Mouse (Mus musculus) layer of hippocampus, adult 11-12 months (tissue): ENCODE measurements around the gene Srsf3.

Source experiments
- DNase-seq: peaks from one replicate; pipeline ENCODE4 v3.0.0; 2022; ENCODE audit warnings: low spot score

Gene Srsf3

GRCm38 (mm10) chr17:29045741-29046530 is 13.5 kb downstream of the Srsf3 start:
- no peak for DNase-seq

- DNase-seq, result no peak
These were observed 14.4 kb downstream of the Srsf3 start for GRCm38 (mm10) chr17:29046863-29047262.

GRCm38 (mm10) chr17:29047697-29048514 is 15.5 kb downstream of the Srsf3 start:
- DNase-seq, result no peak

- DNase-seq, result peak; percentile 92
These were observed 16.5 kb downstream of the Srsf3 start for GRCm38 (mm10) chr17:29048748-29049507.

- DNase-seq, result no peak
These were observed 17.1 kb downstream of the Srsf3 start for GRCm38 (mm10) chr17:29049508-29049889.

- no peak for DNase-seq
These were observed 17.5 kb downstream of the Srsf3 start for GRCm38 (mm10) chr17:29049923-29050322.

- no peak for DNase-seq
These were observed 18.4 kb downstream of the Srsf3 start for GRCm38 (mm10) chr17:29050791-29051190.

- no peak for DNase-seq
These were observed 20.6 kb downstream of the Srsf3 start for GRCm38 (mm10) chr17:29053067-29053466.

- no peak for DNase-seq
These were observed 21.4 kb downstream of the Srsf3 start for GRCm38 (mm10) chr17:29053841-29054240.

- DNase-seq, result no peak
These were observed 22.0 kb downstream of the Srsf3 start for GRCm38 (mm10) chr17:29054429-29054828.

GRCm38 (mm10) chr17:29055586-29055985 is 23.2 kb downstream of the Srsf3 start:
- no peak for DNase-seq

GRCm38 (mm10) chr17:29056207-29056606 is 23.8 kb downstream of the Srsf3 start:
- no peak for DNase-seq

GRCm38 (mm10) chr17:29056699-29057151 is 24.3 kb downstream of the Srsf3 start:
- no peak for DNase-seq

GRCm38 (mm10) chr17:29057361-29057890 is 25.0 kb downstream of the Srsf3 start:
- DNase-seq, result no peak

GRCm38 (mm10) chr17:29057961-29058360 is 25.5 kb downstream of the Srsf3 start:
- DNase-seq, result no peak

- DNase-seq, result no peak
These were observed 26.1 kb downstream of the Srsf3 start for GRCm38 (mm10) chr17:29058487-29058886.

- no peak for DNase-seq
These were observed 27.2 kb downstream of the Srsf3 start for GRCm38 (mm10) chr17:29059581-29059980.

- no peak for DNase-seq
These were observed 28.5 kb downstream of the Srsf3 start for GRCm38 (mm10) chr17:29060946-29061345.

- DNase-seq, result no peak
These were observed 29.9 kb downstream of the Srsf3 start for GRCm38 (mm10) chr17:29062119-29063035.

- DNase-seq, result no peak
These were observed 30.9 kb downstream of the Srsf3 start for GRCm38 (mm10) chr17:29063121-29063987.
